Mouse (Mus musculus) frontal cortex, postnatal 36 days (tissue): Measurements from ENCODE around the gene Ggcx.
A peak's percentile ranks its signal among the peaks of the same experiment; 100 is the strongest.

ENCODE experiments used
- DNase-seq, 2 experiments: peaks; one replicate each; pipeline ENCODE4 v3.0.0; 2022; ENCODE audit warnings: low spot score in 2 of 2

Ggcx gene

DNA sequence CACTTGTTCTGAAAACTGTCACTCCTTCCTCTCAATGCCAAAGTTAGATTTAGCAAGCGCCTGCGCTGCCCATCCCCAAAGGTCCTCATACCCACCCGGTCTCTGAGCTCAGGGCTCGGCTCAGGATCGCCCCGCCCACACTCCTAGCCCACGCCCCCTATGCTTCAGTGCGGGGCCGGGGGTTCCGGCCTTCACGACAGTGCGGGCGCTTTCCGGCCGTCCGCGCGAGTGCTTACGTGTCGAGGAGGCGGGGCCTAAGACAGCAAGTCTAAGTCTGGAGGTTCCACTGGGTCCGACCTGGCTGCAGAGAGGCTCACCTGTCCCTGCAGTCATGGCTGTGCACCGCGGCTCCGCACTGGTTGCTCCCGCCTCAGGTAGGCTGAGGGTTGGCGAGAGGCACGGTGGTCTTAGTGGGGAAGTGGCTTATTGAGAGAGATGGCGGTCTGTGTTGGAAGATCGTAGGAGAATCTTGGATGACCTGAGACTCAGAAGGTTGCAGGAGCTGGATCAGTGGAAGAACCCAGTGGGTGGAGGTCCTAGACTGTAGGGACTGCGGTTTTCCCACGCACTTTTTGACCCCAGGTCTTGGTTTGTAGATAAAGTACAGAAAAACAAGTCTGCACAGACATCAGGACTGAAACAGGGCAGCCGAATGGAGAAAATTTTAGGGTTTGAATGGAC lies at the start of gene Ggcx:
Gene Ggcx (plus strand): TSS at position 233 of the 681 bp plus-strand sequence.
- DNase-seq = peak; percentile 92 to 94

DNA sequence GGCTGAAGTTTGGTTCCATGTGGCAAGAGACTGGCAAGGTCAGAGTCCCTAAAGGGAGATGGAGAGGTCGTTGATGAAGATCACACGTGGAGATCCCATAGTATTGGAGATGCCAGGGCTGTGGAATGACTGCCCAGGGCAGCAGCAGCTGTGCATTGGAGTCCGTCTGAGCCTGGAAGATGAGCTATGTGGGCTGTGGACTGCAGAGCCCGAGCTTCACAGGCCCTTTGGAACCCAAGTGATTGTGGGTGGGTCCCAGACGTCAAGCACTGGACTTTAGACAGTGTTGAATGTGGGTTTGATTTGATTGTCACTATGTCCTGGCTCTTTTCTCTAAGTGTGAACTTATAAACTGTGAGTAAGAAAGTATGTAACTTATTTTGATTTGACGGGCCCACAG lies 49.1 kb upstream of the Ggcx start:
- no peak for DNase-seq

DNA sequence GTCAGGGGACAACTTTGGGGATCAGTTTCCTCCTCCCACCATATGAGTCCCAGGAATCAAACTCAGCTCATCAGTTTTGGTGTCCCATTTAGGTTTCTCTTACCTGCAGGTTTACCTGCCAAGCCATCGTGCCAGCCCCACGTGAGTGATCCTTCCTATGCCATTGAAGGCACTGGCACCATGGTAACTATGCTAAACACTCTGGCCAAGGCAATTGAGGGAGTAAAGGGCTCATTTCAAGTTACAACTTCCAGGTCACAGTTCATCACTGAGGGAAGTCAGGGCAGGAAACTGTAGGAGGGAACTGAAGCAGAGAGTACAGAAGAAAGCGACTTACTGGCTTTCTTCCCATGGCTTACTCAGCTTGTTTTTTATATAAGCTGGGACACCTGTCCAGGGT lies 47.8 kb upstream of the Ggcx start:
- no peak for DNase-seq

DNA sequence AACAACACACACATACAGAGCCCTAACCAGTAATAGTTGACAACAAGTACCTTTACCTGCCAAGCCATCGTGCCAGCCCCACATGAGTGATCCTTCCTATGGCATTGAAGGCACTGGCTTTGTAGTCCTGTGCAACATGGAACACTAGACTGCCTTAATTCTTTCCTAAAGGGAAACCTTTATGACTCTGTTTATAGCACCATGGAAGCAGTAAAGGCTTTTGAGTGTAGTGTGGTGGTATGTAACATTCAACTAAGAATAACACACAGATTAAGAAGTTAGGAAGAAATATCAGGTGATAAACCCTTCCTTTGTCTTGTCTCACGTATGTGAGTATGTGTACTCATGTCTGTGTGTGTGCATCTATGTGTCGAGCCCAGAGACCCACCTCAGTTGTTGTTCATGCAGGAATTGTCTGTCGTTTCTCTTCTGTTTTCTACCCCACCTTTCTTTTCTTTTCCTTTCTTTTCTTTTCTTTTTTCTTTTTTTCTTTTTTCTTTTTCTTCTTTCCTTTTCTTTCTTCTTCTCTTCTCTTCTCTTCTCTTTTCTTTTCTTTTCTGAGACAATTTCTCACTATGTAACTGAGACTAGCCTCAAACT lies 47.2 kb upstream of the Ggcx start, which contains the start of gene Rnf181:
Gene Rnf181 (minus strand): TSS at position 113 of the 600 bp plus-strand sequence.
- no peak for DNase-seq

DNA sequence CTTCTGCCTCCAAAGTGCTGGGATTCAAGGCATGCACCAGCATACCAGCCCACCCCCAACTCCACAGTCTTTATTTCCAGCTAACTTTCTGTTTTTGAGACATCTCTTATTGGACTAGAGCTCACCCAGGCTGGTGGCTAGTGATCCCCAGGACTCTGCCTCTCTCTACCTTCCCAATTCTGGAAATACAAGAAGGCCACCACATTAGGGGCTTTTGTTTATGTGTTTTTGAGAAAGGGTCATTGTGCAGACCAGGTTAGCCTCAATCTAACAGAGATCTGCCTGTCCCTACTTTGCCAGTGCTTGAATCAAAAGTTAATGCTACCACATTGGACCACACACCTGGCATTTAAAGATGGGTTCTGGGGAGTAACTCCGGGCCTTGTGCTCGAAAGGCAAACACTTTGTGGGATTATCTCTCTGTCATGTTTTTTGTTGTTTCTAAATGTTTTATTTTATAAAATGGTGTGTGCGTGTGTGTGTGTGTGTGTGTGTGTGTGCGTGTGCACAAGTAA lies 46.6 kb upstream of the Ggcx start:
- no peak for DNase-seq

DNA sequence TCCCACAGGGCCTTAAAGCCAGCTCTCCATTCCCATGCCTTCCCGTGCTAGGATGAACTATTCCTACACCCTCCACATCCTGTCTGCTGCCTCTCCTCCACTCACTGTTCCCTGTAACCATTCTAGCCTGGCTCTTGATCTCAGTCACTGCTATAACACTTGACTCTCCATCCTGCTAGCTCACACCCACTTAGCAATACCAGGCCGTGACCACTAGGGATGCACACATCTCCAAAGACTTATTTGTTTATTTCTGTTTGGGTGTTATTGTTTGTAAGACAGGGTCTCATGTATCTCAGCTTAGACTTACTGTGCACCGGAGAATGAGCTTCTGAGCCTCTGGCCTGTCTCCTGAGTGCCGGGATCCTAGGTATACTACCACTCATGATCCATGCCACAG lies 44.6 kb upstream of the Ggcx start:
- DNase-seq = no peak

DNA sequence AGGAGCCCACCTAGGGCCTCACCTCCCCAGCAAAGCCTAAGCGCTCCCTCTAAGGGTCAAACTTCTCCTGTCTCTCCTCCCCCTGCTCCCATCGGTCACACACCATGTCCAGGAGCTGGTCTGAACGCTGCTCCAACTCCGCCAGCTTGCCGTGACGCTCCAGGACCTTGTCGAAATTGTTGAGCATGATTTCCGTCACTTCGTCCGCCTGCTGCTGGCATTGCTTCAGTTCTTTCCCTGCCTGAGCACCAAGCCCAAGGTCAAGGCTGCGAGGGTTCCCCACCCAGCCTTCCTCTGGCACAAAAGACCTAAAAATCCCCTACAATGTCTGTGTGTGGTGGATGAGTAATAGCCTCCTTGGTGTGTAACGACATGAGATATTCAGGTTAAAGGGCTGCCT lies 44.0 kb upstream of the Ggcx start:
- DNase-seq = no peak

DNA sequence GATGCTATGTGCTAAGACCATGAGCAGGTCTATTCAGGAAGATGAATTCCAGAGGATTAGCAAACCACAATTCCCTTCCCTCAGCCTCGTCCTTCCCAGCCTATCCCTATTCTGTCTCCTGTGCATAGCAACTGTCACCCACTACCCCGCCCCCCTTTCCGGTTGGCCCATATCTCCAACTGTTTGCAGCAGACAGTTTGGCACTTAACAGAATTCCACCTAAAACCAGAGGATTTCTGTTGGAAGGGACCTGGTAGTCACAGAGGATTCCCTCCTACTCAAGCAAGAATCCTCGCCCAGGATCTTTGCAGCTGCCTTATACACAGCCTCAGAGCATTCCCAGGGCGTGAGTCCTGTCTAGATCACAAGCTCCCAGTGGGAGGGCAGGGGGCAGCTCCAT lies 43.0 kb upstream of the Ggcx start:
- peak in 1 of 2 experiments; percentile 51 for DNase-seq

DNA sequence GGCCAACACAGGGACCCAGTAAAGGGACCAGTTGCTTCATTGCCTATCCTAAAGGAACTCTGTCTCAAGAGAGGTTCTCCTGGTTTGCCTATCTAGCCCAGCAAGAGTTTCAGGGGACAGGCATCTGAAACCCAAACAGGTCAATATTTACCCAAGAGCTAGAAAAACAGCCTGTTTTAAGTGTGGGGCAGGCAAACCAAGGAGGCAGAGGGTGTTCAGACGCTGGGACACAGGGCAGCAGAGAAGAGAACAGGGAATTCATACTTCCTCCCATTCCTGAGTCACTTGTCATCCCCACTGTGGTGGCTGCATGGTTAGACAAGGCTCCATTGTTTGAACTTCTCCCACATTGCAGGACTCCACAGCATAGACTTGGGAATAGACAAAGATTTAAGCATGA lies 42.5 kb upstream of the Ggcx start:
- DNase-seq = no peak

DNA sequence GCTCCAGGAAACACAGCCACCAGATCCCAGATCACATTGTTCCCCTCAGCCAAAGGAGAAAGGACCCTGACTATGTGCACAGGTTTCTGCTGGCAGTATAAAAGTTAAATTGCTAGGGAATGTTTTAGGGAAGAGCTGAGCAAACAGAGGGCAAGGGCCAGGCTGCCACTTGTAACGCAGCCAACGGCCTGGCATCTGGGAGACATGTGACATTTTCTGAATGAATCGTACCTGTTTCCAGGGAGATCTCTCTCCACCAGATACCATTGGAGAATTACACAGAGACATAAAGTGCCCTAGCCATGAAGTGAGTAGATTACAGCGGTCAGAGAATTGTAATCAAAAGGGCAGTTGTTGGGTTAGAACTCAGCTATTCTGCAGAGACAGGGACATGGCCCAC lies 40.9 kb upstream of the Ggcx start:
- no peak for DNase-seq

DNA sequence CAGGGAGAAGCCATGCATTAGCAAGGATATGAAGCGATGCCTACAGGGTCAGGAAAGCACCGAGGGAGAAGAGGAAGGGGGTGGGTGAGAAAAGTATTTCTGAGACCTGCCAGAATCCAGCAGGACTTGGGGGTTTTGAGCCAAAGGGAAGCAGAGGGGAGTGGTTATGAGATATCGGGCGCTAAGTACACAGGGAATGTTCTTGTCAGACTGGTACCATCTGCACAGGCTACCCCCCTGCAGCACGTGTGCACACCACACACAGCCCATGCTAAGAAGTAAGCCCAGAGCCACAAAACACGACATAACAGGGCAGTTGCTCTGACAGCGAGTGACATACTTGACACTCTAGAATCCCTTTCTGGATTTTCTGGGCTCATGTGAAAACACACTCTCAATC lies 39.9 kb upstream of the Ggcx start:
- DNase-seq = no peak

DNA sequence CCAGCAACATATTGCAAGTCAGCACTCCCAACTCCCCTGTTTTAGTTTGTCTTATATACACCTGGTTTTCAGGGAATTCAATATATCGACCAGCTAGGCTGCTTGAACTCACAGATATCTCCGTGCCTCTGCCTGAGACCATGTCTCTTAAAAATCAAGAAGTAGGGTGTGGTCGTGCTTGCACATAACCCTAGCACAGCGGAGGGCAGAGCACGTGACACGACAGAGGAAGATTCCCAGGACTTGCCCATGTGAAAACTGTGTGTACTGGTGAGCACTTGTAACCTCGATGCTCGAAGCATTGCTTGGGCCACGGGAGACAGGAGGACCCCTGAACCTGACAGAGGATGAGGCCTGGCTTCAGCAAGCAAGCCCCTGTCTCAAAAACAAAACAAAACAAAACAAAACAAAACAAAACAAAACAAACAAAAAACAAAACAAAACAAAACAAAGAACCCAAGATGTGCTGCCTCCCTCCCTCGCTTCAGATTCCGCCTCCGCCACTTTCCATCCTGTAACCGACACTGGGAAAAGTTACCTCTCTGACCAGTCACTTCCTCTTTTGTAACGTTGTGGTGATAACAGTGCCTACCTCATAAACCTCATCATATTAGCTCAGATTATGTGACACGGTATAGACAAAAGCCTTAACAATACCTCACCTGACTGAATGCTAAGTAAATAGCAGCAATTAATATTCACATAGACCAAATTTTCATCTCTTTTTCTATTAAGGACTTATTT lies 39.1 kb upstream of the Ggcx start:
- no peak for DNase-seq

DNA sequence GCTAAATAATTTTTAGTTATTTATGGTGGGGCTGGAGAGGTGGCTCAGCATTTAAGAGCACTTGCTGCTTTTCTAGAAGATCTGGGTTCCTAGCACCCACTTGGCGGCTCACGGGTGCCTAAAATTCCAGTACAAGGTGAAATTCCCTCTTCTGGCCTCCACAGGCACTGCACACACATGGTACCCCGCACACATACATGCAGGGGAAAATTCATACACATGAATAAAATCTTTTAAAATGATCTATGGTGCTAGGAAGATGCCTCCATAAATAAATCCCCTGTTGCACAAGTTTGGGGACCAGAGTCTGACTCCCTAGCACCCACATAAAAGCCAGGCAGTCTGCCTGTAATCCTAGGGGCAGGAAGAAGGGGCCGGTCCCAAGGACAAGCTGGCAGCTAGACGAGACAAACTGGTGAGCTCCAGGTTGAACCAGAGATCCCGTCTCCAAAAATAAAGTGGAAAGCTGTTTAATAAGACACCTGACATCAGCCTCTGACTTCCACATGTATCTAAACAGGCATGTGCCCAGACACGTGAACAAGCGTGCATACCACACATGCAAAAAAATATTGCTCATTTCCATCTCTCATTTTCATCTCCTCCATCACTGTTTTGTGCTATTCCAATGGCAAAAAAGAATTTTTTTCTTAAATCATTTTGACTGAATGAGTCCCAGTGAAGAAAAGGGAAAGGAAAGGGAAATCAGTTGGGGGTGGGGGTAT lies 35.4 kb upstream of the Ggcx start:
- DNase-seq = no peak

DNA sequence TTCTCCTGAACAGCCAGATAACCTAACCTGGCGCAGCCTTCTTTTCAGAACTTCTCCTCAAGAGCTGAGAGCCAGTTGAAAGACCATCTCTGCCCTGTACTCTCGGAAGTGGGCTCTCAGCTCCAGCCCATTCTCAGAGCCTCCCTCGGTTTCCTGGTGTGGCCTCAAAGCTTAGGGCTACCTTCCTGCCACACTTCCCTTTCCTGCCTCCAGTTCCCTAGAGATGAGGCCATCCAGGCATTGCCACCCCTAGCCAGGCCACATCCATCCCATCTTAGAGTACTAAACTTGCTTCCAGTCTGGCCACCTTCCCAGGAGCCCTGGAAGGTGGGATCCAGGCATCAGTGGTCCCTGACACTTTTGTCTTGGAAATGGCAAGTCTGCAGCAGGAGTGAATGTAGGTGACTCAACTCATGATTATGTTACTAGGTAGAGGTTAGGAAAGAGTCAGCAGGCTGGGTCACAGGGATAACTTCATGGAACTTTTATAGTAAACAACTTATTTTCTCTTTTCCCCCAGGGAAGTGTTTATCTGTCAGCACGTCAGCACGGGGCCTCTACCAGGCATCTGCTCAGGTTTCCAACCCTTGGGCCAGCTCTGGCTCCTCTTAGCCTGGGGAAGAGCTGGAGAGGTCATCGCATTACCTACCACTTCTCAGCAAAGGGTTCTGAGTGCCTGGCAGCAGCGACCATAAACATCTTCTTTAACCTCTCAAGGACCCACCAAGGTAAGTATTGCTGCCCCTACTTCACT lies 34.6 kb upstream of the Ggcx start:
- DNase-seq = no peak

DNA sequence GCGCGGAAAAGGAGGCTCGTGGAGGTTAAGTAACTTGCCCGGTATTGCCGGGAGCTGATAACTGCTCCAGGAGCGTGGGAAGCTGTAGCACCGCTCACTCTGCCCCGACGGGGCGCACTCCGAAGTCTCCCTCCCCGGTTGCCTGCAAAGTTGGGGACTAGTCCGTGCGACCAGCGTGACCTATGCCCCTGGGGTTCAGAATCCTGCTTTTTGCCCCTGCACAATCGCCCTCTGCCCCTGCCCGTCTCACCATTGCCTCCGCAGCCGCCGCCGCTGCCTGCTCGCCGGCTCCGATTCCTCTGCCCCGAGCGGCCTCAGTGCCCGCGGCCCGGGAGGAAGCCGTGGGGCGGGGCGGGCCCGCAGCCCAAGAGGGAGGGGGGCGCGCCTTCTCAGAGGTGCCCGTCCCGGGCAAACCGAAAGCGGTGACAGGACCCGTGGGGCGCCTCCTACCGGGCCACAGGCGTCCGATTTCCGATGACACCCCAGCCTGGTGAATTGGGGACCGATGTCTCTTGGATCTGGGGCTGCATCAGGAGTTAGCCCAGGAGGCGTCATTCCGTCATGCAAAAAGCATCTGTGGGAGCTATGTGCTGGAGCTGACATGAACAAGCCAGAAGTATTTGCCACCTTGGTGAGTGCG lies 33.9 kb upstream of the Ggcx start, which contains the start of gene Vamp5:
Gene Vamp5 (minus strand): TSS at position 338 of the 640 bp plus-strand sequence.
- DNase-seq = no peak

DNA sequence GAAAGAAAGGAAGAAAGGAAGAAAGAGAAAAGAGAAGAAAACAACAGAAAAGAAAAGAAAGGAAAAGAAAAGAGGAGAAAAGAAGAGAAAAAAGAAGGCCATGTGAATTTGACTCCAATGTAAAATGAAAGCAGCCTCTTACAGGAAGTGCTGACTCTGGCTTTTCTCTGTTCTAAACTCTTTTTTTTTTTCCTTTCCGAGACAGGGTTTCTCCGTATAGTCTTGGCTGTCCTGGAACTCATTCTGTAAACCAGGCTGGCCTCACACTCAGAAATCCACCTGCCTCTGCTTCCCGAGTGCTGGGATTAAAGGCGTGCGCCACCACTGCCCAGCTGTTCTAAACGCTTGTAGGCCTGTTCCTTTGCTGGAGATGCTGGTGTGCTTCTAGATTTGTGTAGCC lies 31.6 kb upstream of the Ggcx start:
- DNase-seq = no peak

DNA sequence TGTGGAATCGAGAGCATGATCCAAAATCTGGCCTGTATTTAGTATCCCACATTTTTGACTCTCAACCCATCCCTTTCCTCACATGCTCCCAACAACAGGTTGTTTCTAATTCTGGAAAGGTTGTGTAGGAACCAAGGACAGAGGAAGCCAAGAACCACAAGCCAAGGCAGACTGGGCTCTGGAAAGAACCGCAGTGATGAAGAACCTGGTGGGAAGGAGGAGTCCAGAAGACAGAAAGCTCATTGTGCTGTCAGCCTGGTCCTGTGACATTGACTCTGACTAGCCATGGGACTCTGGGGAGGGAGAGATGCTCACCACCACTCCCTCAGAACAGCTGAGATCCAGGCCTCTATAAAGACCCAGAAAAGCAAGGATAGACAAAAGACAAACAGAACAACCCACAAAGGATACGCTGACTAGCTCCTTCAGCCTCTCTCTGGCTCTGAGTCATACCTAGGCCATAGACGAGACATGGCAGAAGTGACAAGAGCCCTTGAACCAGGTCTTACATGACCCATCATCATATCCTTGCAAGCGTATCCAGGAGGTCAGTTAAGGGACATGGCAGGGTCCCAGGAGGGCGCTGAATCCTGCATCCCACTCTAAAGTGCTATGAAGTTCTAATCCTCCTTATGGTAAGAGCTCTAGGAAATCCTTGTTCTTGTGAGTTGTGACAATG lies 30.8 kb upstream of the Ggcx start:
- DNase-seq = no peak

DNA sequence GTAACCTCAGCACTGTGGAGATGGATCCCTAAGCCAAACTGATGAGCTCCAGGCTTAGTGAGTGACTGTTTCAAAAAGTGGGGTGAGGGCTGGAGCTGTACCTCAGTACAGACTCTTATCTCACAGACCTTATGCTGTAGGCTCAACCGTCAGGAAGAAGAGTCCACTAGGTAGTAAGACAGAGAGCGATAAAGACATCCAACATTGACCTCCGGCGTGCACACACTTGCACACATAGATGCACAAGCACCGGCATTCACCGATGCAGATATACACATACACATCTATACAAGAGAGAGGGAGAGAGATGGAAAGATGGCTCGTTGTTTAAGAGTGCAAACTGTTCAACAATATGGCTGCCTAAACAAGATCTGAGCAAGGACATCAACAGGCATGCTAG lies 30.2 kb upstream of the Ggcx start:
- DNase-seq = no peak

DNA sequence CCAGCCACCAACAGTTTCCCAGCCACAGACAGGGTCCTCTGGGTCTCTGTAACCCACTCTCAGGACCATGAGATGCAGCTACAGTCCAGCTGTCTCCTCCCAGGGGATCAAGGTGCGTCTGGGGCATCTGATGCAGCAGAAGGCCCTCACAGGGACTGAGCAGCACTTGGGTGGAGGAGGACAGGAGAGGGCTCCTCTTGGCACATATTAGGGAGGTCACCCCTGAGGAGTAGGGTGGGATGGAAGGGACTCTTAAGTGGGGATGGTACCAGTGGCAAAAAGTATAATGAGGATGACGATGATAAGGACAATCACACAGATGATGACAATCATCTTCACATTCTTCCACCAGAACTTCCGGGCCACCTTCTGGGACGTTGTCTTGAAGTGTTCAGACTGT lies 28.9 kb upstream of the Ggcx start:
- no peak for DNase-seq

DNA sequence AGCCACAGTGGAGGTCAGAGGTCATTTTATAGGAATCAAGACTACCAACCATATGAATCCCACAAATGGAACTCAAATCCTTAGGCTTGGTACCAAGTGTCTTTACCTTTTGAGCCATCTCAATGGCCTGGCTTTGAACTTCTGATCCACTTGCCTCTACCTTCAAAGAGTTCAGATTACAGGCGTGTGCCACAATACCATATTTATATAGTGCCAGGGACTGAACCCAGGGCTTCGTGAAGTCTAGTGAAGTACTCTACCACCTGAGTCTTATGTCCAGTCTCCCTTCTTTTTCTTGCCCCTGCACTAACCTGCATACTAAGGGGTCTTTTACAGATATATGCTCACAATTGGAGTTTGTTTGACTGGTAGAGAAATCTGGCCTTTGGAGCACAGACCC lies 27.5 kb upstream of the Ggcx start:
- no peak for DNase-seq
